Mouse (Mus musculus) myocyte (in vitro differentiated cells): ENCODE measurements around the gene Bad. TPM values are rescaled to one million over a fixed set of nuclear protein-coding genes. Genes with fewer than 3 reads are reported as not detected.
A peak's percentile ranks its signal among the peaks of the same experiment; 100 is the strongest.

Source experiments
- H3K27me3 ChIP-seq: one replicate; pipeline ENCODE4 v1.6.1; 2011; ENCODE audit not compliant: control insufficient read depth, insufficient read depth, insufficient read length
- H3K36me3 ChIP-seq: one replicate; pipeline ENCODE4 v1.6.1; 2011; ENCODE audit not compliant: control insufficient read depth, insufficient read depth
- H3K4me2 ChIP-seq: one replicate; pipeline ENCODE4 v1.6.1; 2011; ENCODE audit warnings: low read depth, control low read depth
- H3K4me3 ChIP-seq: one replicate; pipeline ENCODE4 v1.5.1; 2011; ENCODE audit warnings: mild to moderate bottlenecking, control low read depth, moderate library complexity
- H3K79me2 ChIP-seq: one replicate; pipeline ENCODE4 v1.6.1; 2011; ENCODE audit not compliant: control insufficient read depth, insufficient read depth
- H3ac ChIP-seq: one replicate; pipeline ENCODE4 v1.6.1; 2011; ENCODE audit not compliant: control insufficient read depth, insufficient read length
- CEBPB ChIP-seq: IDR thresholded peaks from 2 replicates; pipeline ENCODE4 v1.6.1; 2011; ENCODE audit warnings: mild to moderate bottlenecking, moderate library complexity; ENCODE audit not compliant: poor library complexity, insufficient read depth, severe bottlenecking
- E2F4 ChIP-seq: IDR thresholded peaks from one replicate; pipeline ENCODE4 v1.6.1; 2011; ENCODE audit warnings: mild to moderate bottlenecking, control low read depth, moderate library complexity; ENCODE audit not compliant: insufficient read depth
- MAX ChIP-seq: IDR thresholded peaks from one replicate; pipeline ENCODE4 v1.6.1; 2011; ENCODE audit warnings: low read depth, mild to moderate bottlenecking, control low read depth
- MYOD1 ChIP-seq, 3 experiments: IDR thresholded peaks; one replicate each; pipeline ENCODE4 v1.6.1; 2011; ENCODE audit warnings: control low read depth in 2 of 3, low read depth in 2 of 3, mild to moderate bottlenecking in 2 of 3, moderate library complexity in 1 of 3; ENCODE audit not compliant: insufficient read length in 2 of 3, control insufficient read depth in 1 of 3
- MYOG ChIP-seq, 3 experiments: IDR thresholded peaks; one replicate each; pipeline ENCODE4 v1.6.1; 2011; ENCODE audit warnings: control low read depth in 2 of 3, low read depth in 2 of 3, mild to moderate bottlenecking in 2 of 3; ENCODE audit not compliant: insufficient read length in 2 of 3, control insufficient read depth in 1 of 3, insufficient read depth in 1 of 3
- POLR2A ChIP-seq: IDR thresholded peaks from one replicate; pipeline ENCODE4 v1.6.1; 2011; ENCODE audit warnings: low read depth, mild to moderate bottlenecking, control low read depth, moderate library complexity; ENCODE audit not compliant: insufficient read length
- POLR2AphosphoS2 ChIP-seq: IDR thresholded peaks from one replicate; pipeline ENCODE4 v1.6.1; 2011; ENCODE audit warnings: low read depth, control low read depth; ENCODE audit not compliant: insufficient read length
- REST ChIP-seq: IDR thresholded peaks from one replicate; pipeline ENCODE4 v1.6.1; 2011; ENCODE audit warnings: mild to moderate bottlenecking, control low read depth, moderate library complexity; ENCODE audit not compliant: insufficient read depth, insufficient read length
- SRF ChIP-seq: IDR thresholded peaks from one replicate; pipeline ENCODE4 v1.6.1; 2011; ENCODE audit warnings: low read depth; ENCODE audit not compliant: control insufficient read depth, insufficient read length
- TCF12 ChIP-seq: IDR thresholded peaks from one replicate; pipeline ENCODE4 v1.6.1; 2011; ENCODE audit warnings: mild to moderate bottlenecking, control low read depth; ENCODE audit not compliant: poor library complexity, insufficient read depth, severe bottlenecking
- TCF3 ChIP-seq: IDR thresholded peaks from one replicate; pipeline ENCODE4 v1.6.1; 2011; ENCODE audit warnings: low read depth, control low read depth; ENCODE audit not compliant: insufficient read length
- USF1 ChIP-seq: IDR thresholded peaks from one replicate; pipeline ENCODE4 v1.6.1; 2011; ENCODE audit warnings: low read depth, mild to moderate bottlenecking, control low read depth, moderate library complexity
- polyA plus RNA-seq: library from polyadenylated mRNA; unstranded; fragments of >200 nt; fragmentation: generic; extraction: Trizol; gene quantifications from one replicate; pipeline ENCODE4 v1.2.1, GENCODE M21; 2012; ENCODE audit warnings: missing spikeins

Bad gene
- polyA plus RNA-seq, 1 experiment, result 76.1 TPM

- Histone ChIP-seq H3K27me3 (no peaks in the 10 kb centered on the region), H3K36me3 (peaks cover 11% of the 10 kb centered on the region), H3ac (no peak overlapping the region), H3K4me3 (no peak overlapping the region), H3K4me2 (no peak overlapping the region), H3K79me2 (peaks cover 21% of the 10 kb centered on the region)
- no peak for TF ChIP-seq E2F4
- TF ChIP-seq POLR2AphosphoS2, result peak; percentile 2
- no peak for TF ChIP-seq MAX
These were observed 29.3 kb upstream of the Bad start for GRCm38 (mm10) chr19:6912205-6912970.

- H3K27me3 ChIP-seq, result no peaks in the 10 kb centered on the region
- no peak overlapping the region for H3ac ChIP-seq
- peaks cover 11% of the 10 kb centered on the region for H3K36me3 ChIP-seq
These were observed 28.6 kb upstream of the Bad start for GRCm38 (mm10) chr19:6913036-6913435.

GRCm38 (mm10) chr19:6913991-6914390 is 27.7 kb upstream of the Bad start:
- no peaks in the 10 kb centered on the region for H3K27me3 ChIP-seq
- TF ChIP-seq TCF12, result no peak
- no peak for TF ChIP-seq POLR2A
- TF ChIP-seq MYOD1 (IDR thresholded peaks at IDR 0.05; ENCODE audit: control insufficient read depth in 1 of 3, insufficient read length in 2 of 3, low read depth in 2 of 3), result no peak
- no peak for TF ChIP-seq REST
- TF ChIP-seq SRF, result no peak
- TF ChIP-seq POLR2AphosphoS2, result no peak
- no peak for TF ChIP-seq USF1
- no peak for TF ChIP-seq E2F4
- TF ChIP-seq MYOG (IDR thresholded peaks at IDR 0.05; ENCODE audit: control insufficient read depth in 1 of 3, insufficient read depth in 1 of 3, insufficient read length in 2 of 3, low read depth in 2 of 3), result no peak
- no peak for TF ChIP-seq CEBPB
- no peak for TF ChIP-seq MAX
- TF ChIP-seq TCF3, result no peak
- H3ac ChIP-seq, result no peak overlapping the region
- H3K79me2 ChIP-seq, result peaks cover 12% of the 10 kb centered on the region
- H3K36me3 ChIP-seq, result peaks cover 11% of the 10 kb centered on the region
- H3K4me2 ChIP-seq, result no peak overlapping the region
- no peak overlapping the region for H3K4me3 ChIP-seq

More at GRCm38 (mm10) chr19:6913036-6913435, 28.6 kb upstream of the Bad start:
- no peak overlapping the region for H3K4me2 ChIP-seq
- TF ChIP-seq USF1 (no peak), E2F4 (no peak), TCF3 (no peak), REST (no peak), MAX (no peak), TCF12 (no peak), CEBPB (no peak), MYOD1 (IDR thresholded peaks at IDR 0.05; ENCODE audit: control insufficient read depth in 1 of 3, insufficient read length in 2 of 3, low read depth in 2 of 3) (no peak), SRF (no peak), POLR2AphosphoS2 (no peak), MYOG (IDR thresholded peaks at IDR 0.05; ENCODE audit: control insufficient read depth in 1 of 3, insufficient read depth in 1 of 3, insufficient read length in 2 of 3, low read depth in 2 of 3) (no peak), POLR2A (no peak)
- peaks cover 14% of the 10 kb centered on the region for H3K79me2 ChIP-seq
- no peak overlapping the region for H3K4me3 ChIP-seq

GRCm38 (mm10) chr19:6914540-6914939 is 27.1 kb upstream of the Bad start:
- Histone ChIP-seq H3K27me3 (no peaks in the 10 kb centered on the region), H3K36me3 (peaks cover 11% of the 10 kb centered on the region), H3K4me2 (no peak overlapping the region), H3K4me3 (no peak overlapping the region), H3ac (no peak overlapping the region), H3K79me2 (peaks cover 13% of the 10 kb centered on the region)
- no peak for TF ChIP-seq E2F4
- no peak for TF ChIP-seq SRF
- TF ChIP-seq MYOD1 (IDR thresholded peaks at IDR 0.05; ENCODE audit: control insufficient read depth in 1 of 3, insufficient read length in 2 of 3, low read depth in 2 of 3), result no peak
- no peak for TF ChIP-seq TCF3
- TF ChIP-seq POLR2A, result no peak
- TF ChIP-seq TCF12, result no peak
- TF ChIP-seq MAX, result no peak
- no peak for TF ChIP-seq POLR2AphosphoS2
- TF ChIP-seq MYOG (IDR thresholded peaks at IDR 0.05; ENCODE audit: control insufficient read depth in 1 of 3, insufficient read depth in 1 of 3, insufficient read length in 2 of 3, low read depth in 2 of 3), result no peak
- TF ChIP-seq USF1, result no peak
- TF ChIP-seq CEBPB, result no peak
- TF ChIP-seq REST, result no peak

GRCm38 (mm10) chr19:6915276-6915675 is 26.4 kb upstream of the Bad start:
- no peak overlapping the region for H3ac ChIP-seq
- H3K27me3 ChIP-seq, result no peaks in the 10 kb centered on the region
- peaks cover 11% of the 10 kb centered on the region for H3K36me3 ChIP-seq
- H3K4me2 ChIP-seq, result no peak overlapping the region
- no peak overlapping the region for H3K4me3 ChIP-seq
- TF ChIP-seq POLR2AphosphoS2, result no peak
- TF ChIP-seq E2F4, result no peak
- TF ChIP-seq REST, result no peak
- TF ChIP-seq USF1, result no peak
- no peak for TF ChIP-seq MYOG (IDR thresholded peaks at IDR 0.05; ENCODE audit: control insufficient read depth in 1 of 3, insufficient read depth in 1 of 3, insufficient read length in 2 of 3, low read depth in 2 of 3)
- no peak for TF ChIP-seq MYOD1 (IDR thresholded peaks at IDR 0.05; ENCODE audit: control insufficient read depth in 1 of 3, insufficient read length in 2 of 3, low read depth in 2 of 3)
- no peak for TF ChIP-seq CEBPB
- TF ChIP-seq TCF12, result no peak
- no peak for TF ChIP-seq MAX
- no peak for TF ChIP-seq POLR2A
- no peak for TF ChIP-seq TCF3
- TF ChIP-seq SRF, result no peak
- H3K79me2 ChIP-seq, result peaks cover 20% of the 10 kb centered on the region
